ENCODE assay signal across 8 mouse cellular contexts in genomic region chr9:43984181-43985062, GRCm38 (mm10). TPM values are rescaled to one million over a fixed set of nuclear protein-coding genes. Genes with fewer than 3 reads are reported as not detected.
DNase-seq lines count a peak whose midpoint lies in the region; ATAC-seq and TF ChIP-seq lines count a peak whose summit lies in the region.

No protein-coding gene starts in this region.

- no peak for ATAC-seq in heart, embryonic 12.5 days (ENCODE audit: insufficient number of reproducible peaks, low FRiP score)
- peak; percentile 53 for ATAC-seq in inflammation-experienced regulatory T-cells, adult 6 months
- peak; percentile 71 for ATAC-seq in midbrain, embryonic 15.5 days (replicated peaks)

- intact Hi-C loops in gastrocnemius, adult 2 months (cut with DNase I), result loop anchor here (2.0 to 10.0 kb wide), 4 partner anchors 63 to 250 kb away; partner anchors contain the start of genes C1qtnf5, Cbl and Usp2

- TF ChIP-seq CTCF in gastrocnemius, adult 2 months (IDR thresholded peaks at IDR 0.05), result peak; percentile 97

- H3K4me1 ChIP-seq in heart, embryonic 12.5 days (replicated peaks), result peaks cover 9% of the 10 kb centered on the region
- H3K4me1 ChIP-seq in midbrain, embryonic 15.5 days, result no peaks in the 10 kb centered on the region

- H3K9me3 ChIP-seq in heart, embryonic 12.5 days (replicated peaks), result no peaks in the 10 kb centered on the region
- H3K9me3 ChIP-seq in midbrain, embryonic 15.5 days, result no peaks in the 10 kb centered on the region

- H3K4me2 ChIP-seq in heart, embryonic 12.5 days, result no peak overlapping the region
- H3K4me2 ChIP-seq in midbrain, embryonic 15.5 days, result no peak overlapping the region

- no peak overlapping the region for H3K9ac ChIP-seq in heart, embryonic 12.5 days
- H3K9ac ChIP-seq in midbrain, embryonic 15.5 days, result no peak overlapping the region

- peak; percentile 99 for DNase-seq in heart, adult 11 months
- peak; percentile 89 to 97 for DNase-seq in cerebellum, postnatal 36 days
- DNase-seq in gastrocnemius, adult 2 months, result peak; percentile 90
- peak; percentile 68 to 86 for DNase-seq in left cerebral cortex, adult 8-10 months (ENCODE audit: low spot score in 2 of 2)
- DNase-seq in spleen, postnatal 10 days (ENCODE audit: low spot score in 2 of 2), result peak; percentile 60 to 79

- H3K36me3 ChIP-seq in heart, embryonic 12.5 days, result no peaks in the 10 kb centered on the region
- no peaks in the 10 kb centered on the region for H3K36me3 ChIP-seq in midbrain, embryonic 15.5 days (replicated peaks)

- no peak overlapping the region for H3K27ac ChIP-seq in heart, embryonic 12.5 days (ENCODE audit: poor library complexity, severe bottlenecking)
- H3K27ac ChIP-seq in gastrocnemius, adult 2 months, result peak overlapping the region; percentile 82
- no peak overlapping the region for H3K27ac ChIP-seq in midbrain, embryonic 15.5 days

- H3K27me3 ChIP-seq in heart, embryonic 12.5 days (replicated peaks), result 0 out of 2 replicates have a peak, but pooled peaks cover 5% of the 10 kb centered on the region
- H3K27me3 ChIP-seq in midbrain, embryonic 15.5 days (replicated peaks), result peaks cover 7% of the 10 kb centered on the region

- 36% methylated on average over 8 of the region's 8 CpGs for WGBS in heart, embryonic 12.5 days
- WGBS in midbrain, embryonic 15.5 days, result 55% methylated on average over 8 of the region's 8 CpGs

- no peak overlapping the region for H3K4me3 ChIP-seq in heart, embryonic 12.5 days
- H3K4me3 ChIP-seq in gastrocnemius, adult 2 months, result no peak overlapping the region
- no peak overlapping the region for H3K4me3 ChIP-seq in midbrain, embryonic 15.5 days

RNA-seq across cellular contexts. Expression of gene Thy1, which starts 58.8 kb away (rescaled TPM):
- 1.1 and 1.5 TPM in 2 replicates for polyA plus RNA-seq in heart, embryonic 12.5 days (2016; fragmentation: Nextera tagmentation; extraction: Ambion mirVana)
- total RNA-seq in gastrocnemius, adult 2 months (2021), result 1 to 10 TPM; 9.3 to 9.8 TPM
- 100 to 1,000 TPM; 179 to 228 (median 209) TPM for polyA plus RNA-seq in inflammation-experienced regulatory T-cells, adult 6 months (2017; shearing (Covaris generic))
- total RNA-seq in left cerebral cortex, adult 8-10 months (2022), result 1,000 to 10,000 TPM in 2 of 4 experiments, 100 to 1,000 TPM in 2; 845 to 4,044 (median 2,168) TPM
- polyA plus RNA-seq in midbrain, embryonic 15.5 days (2015; fragmentation: Nextera tagmentation; extraction: Ambion mirVana), result 1.0 and 1.6 TPM in 2 replicates

Comparison
In these comparisons a context has a peak if more than half of its experiments do, and no peak if none do; other contexts are left out.
1. RNA of gene Thy1, which starts 58.8 kb away (polyA plus RNA-seq): 179 to 228 TPM in inflammation-experienced regulatory T-cells, adult 6 months; 1.1 to 1.5 TPM in heart, embryonic 12.5 days and 1.0 to 1.6 TPM in midbrain, embryonic 15.5 days; every median in the first group is over 10 times any median in the second.
2. Peak in every context shown above with its lines, with median percentiles within 50 percentile points of each other: DNase-seq.